Mouse (Mus musculus): Measurements from ENCODE around the gene Cryba2.

DNA sequence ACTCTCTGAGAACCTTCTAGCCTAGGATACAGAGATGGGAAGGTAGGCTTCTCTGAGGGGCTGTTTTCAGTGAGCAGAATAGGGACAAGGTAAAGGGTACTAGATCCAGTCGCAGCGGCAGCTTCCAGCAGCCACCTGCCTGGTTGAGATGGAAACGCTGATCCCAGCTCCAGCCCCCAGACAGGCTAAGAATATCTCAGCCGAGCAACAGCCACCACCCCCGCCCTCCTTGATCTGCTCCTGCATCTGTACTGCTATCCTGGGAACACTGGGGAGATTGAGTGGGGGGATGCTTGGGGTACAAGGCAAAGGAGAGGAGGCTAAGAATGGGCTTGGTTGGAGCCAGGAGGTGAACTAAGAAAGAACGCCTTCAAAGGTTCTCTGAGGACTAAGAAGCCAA lies 42.7 kb downstream of the Cryba2 start:
- TF ChIP-seq POLR2A (IDR thresholded peaks at IDR 0.05; ENCODE audit: low read depth, low read length), result no peak
- no peak for TF ChIP-seq E2F4 (IDR thresholded peaks at IDR 0.05; ENCODE audit: insufficient replicate concordance, low read depth, low read length)
- no peak for TF ChIP-seq TBP (conservative IDR thresholded peaks at IDR 0.05; ENCODE audit: low read depth, low read length)
- no peak for TF ChIP-seq CTCF (conservative IDR thresholded peaks at IDR 0.05 in 1 of 2, IDR thresholded peaks at IDR 0.05 in 1 of 2; ENCODE audit: low read depth in 2 of 2, low read length in 2 of 2)
- no peak for TF ChIP-seq CHD2 (IDR thresholded peaks at IDR 0.05; ENCODE audit: low read length)
